Mouse (Mus musculus): Measurements from ENCODE around the gene Il17c.

DNA sequence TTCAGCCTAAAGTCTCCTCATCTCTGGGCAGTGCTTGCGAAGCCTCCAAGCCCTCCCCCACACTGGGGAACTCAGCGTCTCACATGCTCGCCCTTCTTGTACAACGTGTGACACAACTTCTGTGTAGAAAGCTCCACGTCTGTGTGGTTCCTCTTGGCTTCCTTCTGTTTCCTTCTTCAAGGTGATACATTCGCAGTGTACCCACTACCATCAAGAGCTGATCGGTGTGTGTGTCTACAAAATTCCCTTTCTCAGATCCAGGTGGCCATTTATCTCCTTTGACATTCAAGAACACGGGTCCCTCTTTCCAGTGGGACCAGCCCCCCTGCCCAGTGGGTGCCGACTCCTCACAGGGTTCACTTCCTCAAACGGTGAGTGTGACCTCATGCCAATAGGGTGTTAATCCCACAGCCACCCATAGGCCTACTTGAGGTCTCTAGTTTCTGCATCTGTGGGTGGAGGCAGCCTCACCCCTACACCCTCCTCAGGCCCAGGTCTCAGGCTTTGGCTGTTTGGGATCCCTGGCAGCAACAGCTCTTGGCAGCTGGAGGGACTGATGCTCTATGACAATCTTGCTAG, 8.3 kb downstream of the Il17c start:
- TF ChIP-seq CTCF (IDR thresholded peaks at IDR 0.05; ENCODE audit: borderline replicate concordance, control insufficient read depth, extremely low read depth, insufficient read depth, low read length, poor library complexity) = no peak
- TF ChIP-seq POLR2A (IDR thresholded peaks at IDR 0.05; ENCODE audit: control insufficient read depth, extremely low read depth, insufficient read depth, low read length, poor library complexity) = no peak

All from thymus, adult 2 months (tissue).